8 mouse cellular contexts compared by ENCODE assay signal in genomic region chr19:55643931-55644330, GRCm38 (mm10).
DNase-seq lines count a peak whose midpoint lies in the region; ATAC-seq lines count a peak whose summit lies in the region.

No protein-coding gene starts in this region.

- H3K9me3 ChIP-seq in erythroblast, embryonic 14.5 days (ENCODE audit: control insufficient read depth, low read length), result no peaks in the 10 kb centered on the region
- H3K9me3 ChIP-seq in megakaryocyte, embryonic 14.5 days, result peaks cover 7% of the 10 kb centered on the region; the same call in 1 of the 2 replicates
- no peaks in the 10 kb centered on the region for H3K9me3 ChIP-seq in hindbrain, embryonic 15.5 days
- H3K9me3 ChIP-seq in neural tube, embryonic 13.5 days, result no peaks in the 10 kb centered on the region

- peak overlapping the region; percentile 40 for H3K4me2 ChIP-seq in hindbrain, embryonic 15.5 days
- H3K4me2 ChIP-seq in neural tube, embryonic 13.5 days, result peak overlapping the region; percentile 44; the same call in 1 of the 2 replicates

- no peak overlapping the region for H3K9ac ChIP-seq in hindbrain, embryonic 15.5 days
- H3K9ac ChIP-seq in neural tube, embryonic 13.5 days, result no peak overlapping the region

- DNase-seq in right cerebral cortex, postnatal 14 days, result no peak
- no peak for DNase-seq in frontal cortex, postnatal 10 days (ENCODE audit: low spot score in 2 of 2)

- no peak overlapping the region for H3K27ac ChIP-seq in hindbrain, embryonic 15.5 days (replicated peaks)
- no peak overlapping the region for H3K27ac ChIP-seq in neural tube, embryonic 13.5 days (replicated peaks)

- H3K36me3 ChIP-seq in erythroblast, embryonic 14.5 days (ENCODE audit: control insufficient read depth), result no peaks in the 10 kb centered on the region
- H3K36me3 ChIP-seq in megakaryocyte, embryonic 14.5 days (replicated peaks; ENCODE audit: low read length), result no peaks in the 10 kb centered on the region
- H3K36me3 ChIP-seq in hindbrain, embryonic 15.5 days, result no peaks in the 10 kb centered on the region
- no peaks in the 10 kb centered on the region for H3K36me3 ChIP-seq in neural tube, embryonic 13.5 days

- peaks cover 5% of the 10 kb centered on the region for H3K27me3 ChIP-seq in erythroblast, embryonic 14.5 days (ENCODE audit: control insufficient read depth)
- H3K27me3 ChIP-seq in megakaryocyte, embryonic 14.5 days (replicated peaks), result peaks cover 55% of the 10 kb centered on the region
- peaks cover 10% of the 10 kb centered on the region for H3K27me3 ChIP-seq in hindbrain, embryonic 15.5 days
- peaks cover 56% of the 10 kb centered on the region for H3K27me3 ChIP-seq in neural tube, embryonic 13.5 days

- peak overlapping the region; percentile 55 for H3K4me3 ChIP-seq in erythroblast, embryonic 14.5 days (replicated peaks)
- peak overlapping the region; percentile 91 for H3K4me3 ChIP-seq in megakaryocyte, embryonic 14.5 days (replicated peaks)
- H3K4me3 ChIP-seq in hindbrain, embryonic 15.5 days, result no peak overlapping the region
- no peak overlapping the region for H3K4me3 ChIP-seq in neural tube, embryonic 13.5 days

- WGBS in hindbrain, embryonic 15.5 days, result 75% methylated on average over 13 of the region's 13 CpGs
- WGBS in neural tube, embryonic 13.5 days, result 73% methylated on average over 13 of the region's 13 CpGs

- no peak for ATAC-seq in erythroblast, adult 5-6 weeks (replicated peaks; ENCODE audit: low FRiP score, poor library complexity, severe bottlenecking)
- no peak for ATAC-seq in megakaryocyte, adult 5-6 weeks (ENCODE audit: poor library complexity, severe bottlenecking)
- no peak for ATAC-seq in hindbrain, embryonic 15.5 days (ENCODE audit: low FRiP score, low read depth)
- ATAC-seq in neural tube, embryonic 13.5 days (ENCODE audit: low read depth), result no peak

- H3K4me1 ChIP-seq in erythroblast, embryonic 14.5 days (ENCODE audit: control insufficient read depth), result no peaks in the 10 kb centered on the region; the same call in none of the 2 replicates
- peaks cover 11% of the 10 kb centered on the region for H3K4me1 ChIP-seq in megakaryocyte, embryonic 14.5 days
- peaks cover 15% of the 10 kb centered on the region; the same call in 1 of the 2 replicates for H3K4me1 ChIP-seq in hindbrain, embryonic 15.5 days (replicated peaks)
- peaks cover 14% of the 10 kb centered on the region for H3K4me1 ChIP-seq in neural tube, embryonic 13.5 days (replicated peaks)

Comparison
In these comparisons a context has a peak if more than half of its experiments do, and no peak if none do; other contexts are left out.
1. H3K4me3 ChIP-seq: peak in erythroblast, embryonic 14.5 days (single experiment) and megakaryocyte, embryonic 14.5 days (single experiment); none in hindbrain, embryonic 15.5 days (single experiment) and neural tube, embryonic 13.5 days (single experiment).